Mouse (Mus musculus) CH12.LX (cell line): ENCODE data around the gene Rtl5. TPM values are rescaled to one million over a fixed set of nuclear protein-coding genes. Genes with fewer than 3 reads are reported as not detected.

Source experiments
- DNase-seq: peaks from one replicate; pipeline ENCODE4 v3.0.0-alpha.2; 2013; ENCODE audit errors: extremely low read depth
- H3K27ac ChIP-seq: 2 replicates; pipeline ENCODE4 v1.5.1; 2012; ENCODE audit warnings: low read depth, mild to moderate bottlenecking, control low read depth, moderate library complexity; ENCODE audit not compliant: insufficient read depth
- H3K27me3 ChIP-seq: replicated peaks from 2 replicates; pipeline ENCODE3; 2012; ENCODE audit warnings: inconsistent platforms
- H3K36me3 ChIP-seq, 2 experiments: replicated peaks in 1 of 2; 2 replicates each; pipeline versions ENCODE3 to v1.6.1; 2012; ENCODE audit warnings: inconsistent platforms in 1 of 2, low read length in 1 of 2, mild to moderate bottlenecking in 1 of 2, mixed read lengths in 1 of 2, moderate library complexity in 1 of 2; ENCODE audit not compliant: control insufficient read depth in 1 of 2, insufficient read depth in 1 of 2
- H3K4me1 ChIP-seq, 2 experiments: 2 replicates each; pipeline ENCODE4 v1.6.1; 2012; ENCODE audit warnings: inconsistent platforms in 1 of 2, moderate library complexity in 1 of 2; ENCODE audit not compliant: insufficient read depth in 2 of 2, control insufficient read depth in 1 of 2
- H3K4me2 ChIP-seq: 2 replicates; pipeline ENCODE4 v1.6.1; 2012; ENCODE audit warnings: low read depth, mild to moderate bottlenecking, control low read depth; ENCODE audit not compliant: poor library complexity, insufficient read depth, severe bottlenecking
- H3K4me3 ChIP-seq, 3 experiments: fragments of 150-350 bp in 1 of 3; sonication (generic) in 1 of 3; replicated peaks in 1 of 3; 2 replicates each; pipeline versions ENCODE3 to v1.5.1; 2011 to 2012; ENCODE audit warnings: low read depth in 2 of 3, low read length in 2 of 3, mild to moderate bottlenecking in 2 of 3, moderate library complexity in 2 of 3, control low read depth in 1 of 3, improper control_type of control experiment in 1 of 3, inconsistent platforms in 1 of 3, mixed read lengths in 1 of 3; ENCODE audit not compliant: poor library complexity in 1 of 3
- H3K79me2 ChIP-seq: replicated peaks from 2 replicates; pipeline ENCODE4 v1.6.1; 2012; ENCODE audit warnings: mild to moderate bottlenecking, moderate library complexity; ENCODE audit not compliant: control insufficient read depth, poor library complexity, insufficient read depth, severe bottlenecking; ENCODE audit errors: extremely low read depth
- H3K9ac ChIP-seq: 2 replicates; pipeline ENCODE4 v1.6.1; 2012; ENCODE audit warnings: low read depth, mild to moderate bottlenecking, control low read depth, moderate library complexity; ENCODE audit not compliant: insufficient read depth
- H3K9me3 ChIP-seq: replicated peaks from 2 replicates; pipeline ENCODE3; 2012; ENCODE audit warnings: low read length, inconsistent platforms, mixed read lengths
- BHLHE40 ChIP-seq: IDR thresholded peaks from 2 replicates; pipeline ENCODE4 v1.6.1; 2011; ENCODE audit warnings: mild to moderate bottlenecking, low read depth, low read length, improper control_type of control experiment
- CTCF ChIP-seq, 2 experiments: IDR thresholded peaks in 1 of 2; conservative IDR thresholded peaks in 1 of 2; 2 replicates each; pipeline ENCODE4 v1.5.1; 2011 to 2012; ENCODE audit warnings: low read depth in 2 of 2, low read length in 2 of 2, improper control_type of control experiment in 1 of 2, inconsistent platforms in 1 of 2, mild to moderate bottlenecking in 1 of 2, moderate library complexity in 1 of 2
- E2F4 ChIP-seq: IDR thresholded peaks from 2 replicates; pipeline ENCODE4 v1.6.1; 2011; ENCODE audit warnings: low read depth, low read length, improper control_type of control experiment; ENCODE audit not compliant: insufficient replicate concordance
- EP300 ChIP-seq: IDR thresholded peaks from 2 replicates; pipeline ENCODE4 v1.6.1; 2011; ENCODE audit warnings: low read length, improper control_type of control experiment
- GABPA ChIP-seq: IDR thresholded peaks from 2 replicates; pipeline ENCODE4 v1.6.1; 2012; ENCODE audit warnings: low read depth, low read length, improper control_type of control experiment, inconsistent platforms; ENCODE audit not compliant: insufficient replicate concordance
- HCFC1 ChIP-seq: IDR thresholded peaks from 2 replicates; pipeline ENCODE4 v1.6.1; 2012; ENCODE audit warnings: low read depth, mild to moderate bottlenecking, inconsistent platforms, low read length, improper control_type of control experiment
- KAT2A ChIP-seq: IDR thresholded peaks from 2 replicates; pipeline ENCODE4 v1.6.1; 2012; ENCODE audit warnings: low read length, improper control_type of control experiment, inconsistent platforms; ENCODE audit not compliant: insufficient replicate concordance
- MAFK ChIP-seq: IDR thresholded peaks from 2 replicates; pipeline ENCODE4 v1.6.1; 2011; ENCODE audit warnings: low read length, improper control_type of control experiment; ENCODE audit not compliant: insufficient replicate concordance
- MXI1 ChIP-seq: IDR thresholded peaks from 2 replicates; pipeline ENCODE4 v1.6.1; 2011; ENCODE audit warnings: mild to moderate bottlenecking, low read depth, low read length, improper control_type of control experiment
- NELFE ChIP-seq: IDR thresholded peaks from 2 replicates; pipeline ENCODE4 v1.6.1; 2011; ENCODE audit warnings: low read depth, low read length, improper control_type of control experiment
- NRF1 ChIP-seq: IDR thresholded peaks from 2 replicates; pipeline ENCODE4 v1.6.1; 2014; ENCODE audit warnings: low read depth, mild to moderate bottlenecking, inconsistent platforms, low read length, improper control_type of control experiment, moderate library complexity
- PAX5 ChIP-seq: IDR thresholded peaks from 2 replicates; pipeline ENCODE4 v1.6.1; 2012; ENCODE audit warnings: low read length, inconsistent platforms, mixed read lengths
- POLR2AphosphoS2 ChIP-seq: IDR thresholded peaks from 2 replicates; pipeline ENCODE4 v1.6.1; 2011; ENCODE audit warnings: low read depth, low read length, improper control_type of control experiment
- RAD21 ChIP-seq: IDR thresholded peaks from 2 replicates; pipeline ENCODE4 v1.6.1; 2011; ENCODE audit warnings: low read depth, mild to moderate bottlenecking, low read length, improper control_type of control experiment, moderate library complexity
- SMC3 ChIP-seq: IDR thresholded peaks from 2 replicates; pipeline ENCODE4 v1.6.1; 2011; ENCODE audit warnings: low read depth, low read length, improper control_type of control experiment
- TCF12 ChIP-seq: IDR thresholded peaks from 2 replicates; pipeline ENCODE4 v1.6.1; 2014; ENCODE audit warnings: low read depth, mild to moderate bottlenecking, inconsistent platforms, low read length, improper control_type of control experiment
- USF2 ChIP-seq: conservative IDR thresholded peaks from 2 replicates; pipeline ENCODE4 v1.6.1; 2011; ENCODE audit warnings: low read depth, low read length, improper control_type of control experiment
- ZC3H11A ChIP-seq: IDR thresholded peaks from 2 replicates; pipeline ENCODE4 v1.6.1; 2012; ENCODE audit warnings: low read depth, mild to moderate bottlenecking, inconsistent platforms, low read length, improper control_type of control experiment
- ZKSCAN1 ChIP-seq: IDR thresholded peaks from 2 replicates; pipeline ENCODE4 v1.6.1; 2012; ENCODE audit warnings: low read depth, inconsistent platforms, low read length, improper control_type of control experiment, borderline replicate concordance
- ZNF384 ChIP-seq: IDR thresholded peaks from 2 replicates; pipeline ENCODE4 v1.6.1; 2012; ENCODE audit warnings: low read depth, low read length, improper control_type of control experiment, inconsistent platforms
- dilution Hi-C: fragments of 300-500 bp; cut with MboI; formaldehyde crosslinking; loops from 2 replicates; pipeline ENCODE4 v1.14.3; 2020; ENCODE audit warnings: low sequenced_read_pairs; ENCODE audit not compliant: extremely low pct_unique_long_range_greater_than_20kb, extremely low pct_ligation_motif_present
- in situ Hi-C: fragments of 300-500 bp; cut with MboI; formaldehyde crosslinking; loops from 3 replicates; pipeline ENCODE4 v1.14.3; 2019; ENCODE audit warnings: low sequenced_read_pairs, low pct_ligation_motif_present, low pct_unique_long_range_greater_than_20kb, mixed read lengths
- polyA plus RNA-seq: library from polyadenylated mRNA; unstranded; fragments of >175 nt; gene quantifications from 2 replicates; pipeline ENCODE4 v1.2.1, GENCODE M21; 2012; ENCODE audit warnings: low read depth; ENCODE audit not compliant: insufficient read length
- total RNA-seq, 2 experiments: library from RNA; depleted of rRNA; stranded (reverse); fragments of 300-350 nt in 1 of 2; fragments of >200 nt in 1 of 2; gene quantifications; 2 replicates each; pipeline ENCODE4 v1.2.3; 2012 to 2014

The Rtl5 gene
- total and polyA plus RNA-seq, 3 experiments, result 0.51 to 0.79 (median 0.55) TPM

- no peak for DNase-seq
- H3K9ac ChIP-seq, result no peak overlapping the region
- H3K9me3 ChIP-seq, result no peaks in the 10 kb centered on the region
- in situ Hi-C loops, result loop anchor here (25.0 kb wide), 1 partner anchor 89 kb away; no protein-coding TSS in a partner anchor
- no peak overlapping the region for H3K27ac ChIP-seq
- H3K4me2 ChIP-seq, result no peak overlapping the region
- H3K79me2 ChIP-seq, result no peaks in the 10 kb centered on the region
- H3K4me1 ChIP-seq, result no peaks in the 10 kb centered on the region
- H3K27me3 ChIP-seq, result no peaks in the 10 kb centered on the region
- TF ChIP-seq POLR2AphosphoS2 (no peak), NRF1 (no peak), CTCF (conservative IDR thresholded peaks at IDR 0.05 in 1 of 2, IDR thresholded peaks at IDR 0.05 in 1 of 2; ENCODE audit: low read depth in 2 of 2, low read length in 2 of 2) (no peak), ZKSCAN1 (no peak), KAT2A (no peak), HCFC1 (no peak), E2F4 (no peak), GABPA (no peak), MXI1 (no peak)
- dilution Hi-C loops, result no loop called here
- no peak overlapping the region for H3K4me3 ChIP-seq
- no peaks in the 10 kb centered on the region for H3K36me3 ChIP-seq
Measured at GRCm38 (mm10) chrX:102051225-102051624, 19.9 kb downstream of the Rtl5 start.

DNA sequence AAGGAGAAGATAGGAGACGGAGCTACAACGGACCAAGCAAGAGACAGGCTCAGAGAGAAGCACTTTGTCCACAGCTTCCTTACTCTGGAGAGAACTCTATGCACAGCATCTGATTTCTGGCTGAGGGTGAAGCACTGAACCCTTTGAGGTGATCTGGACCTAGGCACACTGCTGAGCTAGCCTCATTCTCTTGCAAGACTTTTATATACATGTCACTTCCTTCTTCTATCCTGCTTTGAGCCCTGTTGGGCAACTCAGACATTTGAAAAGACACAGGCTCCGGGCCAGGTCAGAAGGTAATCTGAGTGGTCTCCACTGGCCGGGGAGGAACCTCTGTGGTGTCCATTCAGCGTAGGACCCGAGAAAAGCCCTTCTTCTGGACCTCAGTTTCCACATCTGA is 20.6 kb downstream of the Rtl5 start:
- H3K27me3 ChIP-seq, result no peaks in the 10 kb centered on the region
- dilution Hi-C loops, result no loop called here
- H3K4me1 ChIP-seq, result no peaks in the 10 kb centered on the region
- no peak overlapping the region for H3K4me2 ChIP-seq
- H3K9me3 ChIP-seq, result no peaks in the 10 kb centered on the region
- no peaks in the 10 kb centered on the region for H3K36me3 ChIP-seq
- no peak overlapping the region for H3K27ac ChIP-seq
- no peak for DNase-seq
- in situ Hi-C loops, result loop anchor here (25.0 kb wide), 1 partner anchor 88 kb away; no protein-coding TSS in a partner anchor
- H3K9ac ChIP-seq, result no peak overlapping the region
- no peak overlapping the region for H3K4me3 ChIP-seq
- no peaks in the 10 kb centered on the region for H3K79me2 ChIP-seq
- no peak for TF ChIP-seq EP300
- no peak for TF ChIP-seq POLR2AphosphoS2
- no peak for TF ChIP-seq ZC3H11A
- no peak for TF ChIP-seq BHLHE40

DNA sequence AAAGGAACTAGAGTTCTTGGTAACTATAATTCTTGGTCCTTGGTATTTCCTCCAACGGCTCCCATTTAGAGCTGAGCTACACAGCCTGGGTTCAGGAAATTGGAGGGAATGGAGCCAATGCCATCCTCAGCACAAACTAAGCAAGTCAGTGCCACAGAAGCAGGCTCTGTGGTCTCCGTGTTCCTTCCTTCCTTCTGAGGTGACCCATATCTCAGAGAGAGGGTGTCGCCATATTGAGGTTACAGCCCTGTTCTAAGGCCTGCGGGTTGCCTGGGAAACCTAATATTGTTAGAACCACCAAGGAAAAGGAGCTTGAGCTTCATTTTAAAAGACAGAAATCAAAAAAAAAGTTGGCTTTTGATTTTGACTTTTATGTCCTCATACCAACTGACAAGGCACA is 28.7 kb downstream of the Rtl5 start:
- Histone ChIP-seq H3K36me3 (no peaks in the 10 kb centered on the region), H3K4me1 (peaks cover 0 to 7% of the 10 kb centered on the region in 2 experiments; a peak in 2 of 4 replicates), H3K9me3 (no peaks in the 10 kb centered on the region), H3K4me2 (no peak overlapping the region), H3K27me3 (no peaks in the 10 kb centered on the region), H3K9ac (no peak overlapping the region), H3K79me2 (no peaks in the 10 kb centered on the region), H3K4me3 (no peak overlapping the region), H3K27ac (no peak overlapping the region)
- in situ Hi-C loops, result no loop called here
- no peak for DNase-seq
- TF ChIP-seq PAX5 (no peak), POLR2AphosphoS2 (no peak), SMC3 (no peak), RAD21 (no peak), MAFK (no peak), MXI1 (no peak), USF2 (no peak), EP300 (no peak), KAT2A (no peak), TCF12 (no peak), NELFE (no peak), ZNF384 (no peak)
- dilution Hi-C loops, result no loop called here
